Mouse (Mus musculus) limb, embryonic 10.5 days (tissue): ENCODE data around the gene Ifi202b. TPM values are rescaled to one million over a fixed set of nuclear protein-coding genes. Genes with fewer than 3 reads are reported as not detected.
"Not testable (repeated sequence)": the region's sequence is repeated elsewhere in the genome, so short reads cannot be mapped to it uniquely, and the experiment has no call there.

Experiments used
- DNase-seq: peaks from one replicate; pipeline ENCODE4 v3.0.0-alpha.2; 2017; ENCODE audit warnings: low spot score
- H3K27ac ChIP-seq: fragments of 300-500 bp; sonication (generic); 2 replicates; pipeline ENCODE4 v1.5.1; 2016; ENCODE audit warnings: mild to moderate bottlenecking
- H3K27me3 ChIP-seq: fragments of 300-500 bp; sonication (generic); 2 replicates; pipeline ENCODE4 v1.6.1; 2016; ENCODE audit warnings: low read depth, mild to moderate bottlenecking; ENCODE audit not compliant: poor library complexity, severe bottlenecking
- H3K36me3 ChIP-seq: fragments of 300-500 bp; sonication (generic); 2 replicates; pipeline ENCODE4 v1.6.1; 2016; ENCODE audit warnings: mild to moderate bottlenecking, moderate library complexity
- H3K4me1 ChIP-seq: fragments of 300-500 bp; sonication (generic); 2 replicates; pipeline ENCODE4 v1.6.1; 2016
- H3K4me3 ChIP-seq: fragments of 300-500 bp; sonication (generic); 2 replicates; pipeline ENCODE4 v1.5.1; 2016; ENCODE audit warnings: mild to moderate bottlenecking, moderate library complexity
- H3K9me3 ChIP-seq: fragments of 300-500 bp; sonication (generic); replicated peaks from 2 replicates; pipeline ENCODE4 v1.6.1; 2016; ENCODE audit warnings: mild to moderate bottlenecking
- WGBS: fragments of 180-500 bp; shearing (Covaris S2); methylation state at CpG from one replicate; pipeline ENCODE4 v1.1.7; 2016; 5-methylcytosine and 5-hydroxymethylcytosine counted together
- polyA plus RNA-seq: library from polyadenylated mRNA; unstranded; fragments of >200 nt; fragmentation: Nextera tagmentation; extraction: Ambion mirVana; gene quantifications from 2 replicates; pipeline ENCODE4 v1.2.1, GENCODE M21; 2016

Gene Ifi202b
- polyA plus RNA-seq, 1 experiment from 2014 or later, result not detected

- DNase-seq, H3K9me3 ChIP-seq, H3K4me1 ChIP-seq, H3K36me3 ChIP-seq, H3K4me3 ChIP-seq, H3K27me3 ChIP-seq, H3K27ac ChIP-seq: not testable (repeated sequence)
- WGBS, result 87% methylated on average over 2 of the region's 2 CpGs
Observed at GRCm38 (mm10) chr1:173949044-173949443, 33.5 kb downstream of the Ifi202b start.

GRCm38 (mm10) chr1:173942780-173943066 lies 39.8 kb downstream of the Ifi202b start:
- H3K36me3 ChIP-seq, DNase-seq, H3K4me3 ChIP-seq, H3K27me3 ChIP-seq, H3K4me1 ChIP-seq, H3K9me3 ChIP-seq, H3K27ac ChIP-seq: not testable (repeated sequence)

- H3K4me3 ChIP-seq, H3K27me3 ChIP-seq, H3K4me1 ChIP-seq, H3K9me3 ChIP-seq, DNase-seq, H3K36me3 ChIP-seq, H3K27ac ChIP-seq: not testable (repeated sequence)
- WGBS, result 79% methylated on average over 3 of the region's 3 CpGs
Observed at GRCm38 (mm10) chr1:173941924-173942779, 40.4 kb downstream of the Ifi202b start, which contains the start of the genes Mndal and Ifi203. Mndal (minus strand) TSS chr1:173942491. Ifi203 (minus strand) TSS chr1:173942672.

- H3K9me3 ChIP-seq, H3K36me3 ChIP-seq, H3K4me1 ChIP-seq, DNase-seq, H3K27me3 ChIP-seq, H3K4me3 ChIP-seq, H3K27ac ChIP-seq: not testable (repeated sequence)
- WGBS, result 96% methylated on average over 2 of the region's 2 CpGs
Observed at GRCm38 (mm10) chr1:173941522-173941921, 41.0 kb downstream of the Ifi202b start.

- H3K4me1 ChIP-seq, H3K27me3 ChIP-seq, H3K36me3 ChIP-seq, H3K4me3 ChIP-seq, DNase-seq, H3K27ac ChIP-seq, H3K9me3 ChIP-seq: not testable (repeated sequence)
- 55% methylated on average over 3 of the region's 3 CpGs for WGBS
Observed at GRCm38 (mm10) chr1:173919279-173919678, 63.3 kb downstream of the Ifi202b start.

GRCm38 (mm10) chr1:173914559-173914958 lies 68.0 kb downstream of the Ifi202b start:
- no peak overlapping the region for H3K4me3 ChIP-seq
- H3K27me3 ChIP-seq, result no peaks in the 10 kb centered on the region
- H3K4me1 ChIP-seq, result no peaks in the 10 kb centered on the region
- H3K36me3 ChIP-seq, result no peaks in the 10 kb centered on the region
- WGBS, result 83% methylated on average over 2 of the region's 2 CpGs
- H3K27ac ChIP-seq, result no peak overlapping the region
- no peak for DNase-seq
- H3K9me3 ChIP-seq, result no peaks in the 10 kb centered on the region

- not testable (repeated sequence) for DNase-seq, H3K27me3 ChIP-seq, H3K9me3 ChIP-seq, H3K4me3 ChIP-seq, H3K4me1 ChIP-seq, H3K36me3 ChIP-seq, H3K27ac ChIP-seq
Observed at GRCm38 (mm10) chr1:173913256-173913791, 69.2 kb downstream of the Ifi202b start.

Other genes starting within 250 kb of the Ifi202b start
- gene Ifi207, start 241.0 kb downstream of the Ifi202b start, polyA plus RNA-seq, result 0.06 and 0.43 TPM in 2 replicates
- gene Ifi204, start 215.8 kb downstream of the Ifi202b start, polyA plus RNA-seq, result 0.31 and 0.63 TPM in 2 replicates
- gene Ifi211, start 69.7 kb downstream of the Ifi202b start, polyA plus RNA-seq, result 0.19 TPM in 1 of 2 replicates, not detected in the other
- gene Mndal, start 40.3 kb downstream of the Ifi202b start, polyA plus RNA-seq, result 0.43 TPM in 1 of 2 replicates, not detected in the other
- gene Ifi203, start 40.1 kb downstream of the Ifi202b start, polyA plus RNA-seq, result not detected in 2 replicates
- not detected in 2 replicates for gene Ifi205, start 49.1 kb upstream of the Ifi202b start, polyA plus RNA-seq
- gene Olfr433, start 58.0 kb upstream of the Ifi202b start, polyA plus RNA-seq, result not detected in 2 replicates
- gene Olfr432, start 66.5 kb upstream of the Ifi202b start, polyA plus RNA-seq, result not detected in 2 replicates
- gene Olfr430, start 83.9 kb upstream of the Ifi202b start, polyA plus RNA-seq, result not detected in 2 replicates
- gene Olfr429, start 101.6 kb upstream of the Ifi202b start, polyA plus RNA-seq, result not detected in 2 replicates
- not detected in 2 replicates for gene Olfr427, start 114.1 kb upstream of the Ifi202b start, polyA plus RNA-seq
- gene Olfr231, start 138.4 kb upstream of the Ifi202b start, polyA plus RNA-seq, result not detected in 2 replicates
- not detected in 2 replicates for gene Olfr424, start 148.8 kb upstream of the Ifi202b start, polyA plus RNA-seq
- gene Olfr420, start 172.9 kb upstream of the Ifi202b start, polyA plus RNA-seq, result not detected in 2 replicates
- 1.4 TPM in 2 replicates for gene Spta1, start 190.0 kb upstream of the Ifi202b start, polyA plus RNA-seq